Mouse (Mus musculus): ENCODE results near the gene Tssk3.

Gene Tssk3

GRCm38 (mm10) chr4:129450851-129451250 is 40.0 kb downstream of the Tssk3 start:
- DNase-seq (ENCODE audit: low spot score in 2 of 2): no peak

GRCm38 (mm10) chr4:129448713-129449112 is 42.1 kb downstream of the Tssk3 start:
- DNase-seq (ENCODE audit: low spot score in 2 of 2): no peak

DNA sequence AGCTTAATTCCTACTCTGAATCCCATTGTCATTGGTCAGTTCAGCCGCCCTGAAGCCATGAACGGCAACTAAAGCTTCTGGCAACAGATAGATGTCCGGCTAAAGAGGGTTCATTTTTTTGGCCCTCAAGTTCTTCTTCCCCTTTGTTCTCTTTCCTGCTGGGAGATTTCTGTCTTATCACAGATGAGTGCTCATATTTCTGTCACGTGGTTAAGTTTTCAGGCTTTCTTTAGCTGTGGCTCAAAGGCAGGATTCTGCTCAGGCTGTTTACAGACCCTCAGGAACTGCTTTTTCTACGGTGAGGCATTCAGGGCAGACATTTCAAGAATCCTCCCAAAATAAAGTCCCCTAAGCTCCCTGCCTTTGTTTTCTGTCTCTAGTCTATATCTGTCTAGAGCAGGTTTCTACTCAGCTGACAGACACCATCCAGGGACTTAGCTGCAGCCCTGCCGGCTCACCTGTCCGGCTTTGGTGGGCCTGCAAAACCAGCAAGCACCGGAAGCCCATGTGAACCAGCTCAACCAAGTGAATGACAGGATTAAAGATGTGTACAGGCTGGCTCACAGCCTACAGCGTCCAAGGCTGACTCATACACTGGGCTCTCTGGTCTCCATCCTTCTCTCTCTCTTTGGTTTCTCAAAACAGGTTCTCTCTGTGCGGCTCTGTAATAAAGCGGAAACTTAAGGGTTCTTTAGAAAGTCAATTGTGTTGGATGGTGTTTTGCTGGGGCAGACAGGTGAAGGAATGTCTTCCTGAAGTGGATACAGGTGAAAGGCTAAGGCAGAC is 42.9 kb downstream of the Tssk3 start:
- DNase-seq (ENCODE audit: low spot score in 2 of 2): no peak

DNA sequence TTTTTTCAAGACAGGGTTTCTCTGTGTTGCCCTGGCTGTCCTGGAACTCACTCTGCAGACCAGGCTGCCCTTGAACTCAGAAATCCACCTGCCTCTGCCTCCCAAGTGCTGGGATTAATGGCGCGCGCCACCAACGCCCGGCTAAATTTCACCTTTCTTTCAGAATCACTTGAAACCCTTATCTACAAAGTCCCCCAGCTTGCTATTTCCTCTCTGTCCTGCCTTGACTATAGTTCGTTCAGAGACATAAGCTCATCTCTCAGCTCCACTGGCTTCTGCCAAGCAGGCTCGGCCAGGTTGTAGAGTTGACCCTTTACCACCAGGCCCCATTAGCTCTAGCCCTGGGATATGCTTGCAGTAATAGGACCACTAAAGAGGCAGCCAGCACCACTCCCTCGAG is 43.5 kb downstream of the Tssk3 start:
- DNase-seq (ENCODE audit: low spot score in 2 of 2): no peak

- DNase-seq (ENCODE audit: low spot score in 2 of 2): no peak
These were observed 49.7 kb downstream of the Tssk3 start for GRCm38 (mm10) chr4:129441145-129441544.

DNA sequence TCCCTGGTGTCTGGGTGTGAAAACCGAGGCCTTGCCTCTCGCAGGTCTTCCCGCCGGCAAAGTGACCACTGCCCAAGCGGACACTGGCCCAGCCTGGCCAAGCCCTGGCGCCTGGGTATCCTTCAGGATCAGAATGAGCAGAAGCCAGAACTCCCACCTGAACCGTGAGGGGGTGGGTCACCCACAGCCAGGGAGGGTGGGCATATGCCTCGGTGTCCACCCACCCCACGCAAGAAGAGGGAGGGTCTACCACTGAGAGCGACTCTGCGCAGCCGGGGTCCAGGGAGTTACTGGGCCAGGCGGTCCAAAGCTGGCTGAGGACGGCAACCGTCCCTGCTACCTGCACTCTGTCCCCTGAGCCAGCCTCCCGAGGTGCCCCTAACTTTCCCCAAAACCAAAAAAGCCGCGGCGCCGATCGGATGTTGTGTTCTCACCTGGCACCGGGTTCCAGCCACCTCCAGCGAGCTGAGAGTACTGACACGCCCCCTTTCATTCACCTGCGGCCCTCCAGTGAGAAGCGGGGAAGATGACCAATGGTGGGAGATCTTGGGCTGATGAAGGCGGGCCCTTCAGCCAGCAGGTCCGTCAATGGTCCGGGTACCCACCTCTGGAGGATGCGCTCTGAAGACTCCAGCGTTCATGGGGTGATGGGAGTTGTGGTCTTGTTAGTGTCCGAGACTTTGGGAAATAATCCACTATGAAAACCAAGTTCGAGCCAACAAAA is 50.3 kb downstream of the Tssk3 start, which contains the start of gene Zbtb8b:
Gene Zbtb8b (minus strand): TSS at position 514 of the 724 bp plus-strand sequence.
- peak; percentile 82 to 87 for DNase-seq (ENCODE audit: low spot score in 2 of 2)

Measured in right cerebral cortex, postnatal 36 days (tissue).